Mouse (Mus musculus) adrenal gland, postnatal 25 days (tissue): ENCODE data around the gene Dock2. TPM values are rescaled to one million over a fixed set of nuclear protein-coding genes. Genes with fewer than 3 reads are reported as not detected.

Experiments used
- DNase-seq: peaks from one replicate; pipeline ENCODE4 v3.0.0; 2021; ENCODE audit warnings: mixed read lengths
- total RNA-seq: library from RNA; stranded (reverse); gene quantifications from 2 replicates; pipeline ENCODE4 v1.2.3, GENCODE M21; 2021

The Dock2 gene
- total RNA-seq, 1 experiment from 2014 or later, result 2.2 TPM

DNA sequence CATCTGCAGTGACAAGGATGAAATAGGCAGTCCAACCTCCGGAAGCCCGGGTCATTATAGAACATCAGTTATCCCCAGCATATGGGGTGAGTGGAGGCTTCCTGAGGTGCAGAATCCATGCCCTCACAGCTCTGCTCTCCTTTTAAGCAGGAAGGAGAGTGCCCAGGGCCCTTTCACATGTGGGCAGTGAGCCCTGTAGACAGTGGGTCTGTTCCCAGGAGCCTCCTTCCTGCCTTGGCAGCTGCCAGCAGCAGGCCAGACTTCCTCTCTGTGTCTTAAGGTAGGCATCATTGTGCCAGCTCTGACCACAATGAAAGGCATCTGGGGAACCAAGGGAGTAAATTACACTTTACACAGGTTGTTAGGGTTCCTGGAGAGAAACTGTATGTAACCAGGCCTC lies 14.3 kb downstream of the Dock2 start:
- DNase-seq, result no peak

DNA sequence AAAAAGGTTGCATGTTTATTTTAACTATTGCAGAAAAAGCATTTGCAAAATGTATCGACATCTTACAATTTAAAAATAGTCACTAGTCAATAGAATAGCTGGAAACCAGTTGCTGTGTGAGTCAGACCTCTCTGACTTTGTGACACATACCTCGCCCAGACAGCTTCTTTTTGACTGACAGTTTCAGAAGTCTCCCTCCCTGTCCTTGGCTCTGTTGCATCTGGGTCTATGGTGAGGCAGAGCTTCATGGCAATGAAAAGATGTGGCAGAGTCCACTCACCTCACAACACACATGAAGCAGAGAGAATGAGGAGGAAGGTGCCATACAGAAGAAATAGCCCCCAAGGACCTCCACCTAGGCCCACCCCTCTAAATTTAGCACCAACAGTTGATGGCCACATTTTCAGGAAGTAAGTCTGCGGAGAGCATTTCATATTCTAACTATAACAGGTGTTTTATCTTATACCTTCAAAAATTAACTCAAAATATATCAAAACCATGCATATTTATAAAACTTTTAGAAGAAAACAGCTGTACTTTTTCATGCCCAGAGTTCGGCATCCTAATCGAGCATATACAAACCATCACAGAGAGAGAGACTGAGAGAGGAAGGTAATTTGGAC lies 19.8 kb downstream of the Dock2 start:
- DNase-seq, result no peak

DNA sequence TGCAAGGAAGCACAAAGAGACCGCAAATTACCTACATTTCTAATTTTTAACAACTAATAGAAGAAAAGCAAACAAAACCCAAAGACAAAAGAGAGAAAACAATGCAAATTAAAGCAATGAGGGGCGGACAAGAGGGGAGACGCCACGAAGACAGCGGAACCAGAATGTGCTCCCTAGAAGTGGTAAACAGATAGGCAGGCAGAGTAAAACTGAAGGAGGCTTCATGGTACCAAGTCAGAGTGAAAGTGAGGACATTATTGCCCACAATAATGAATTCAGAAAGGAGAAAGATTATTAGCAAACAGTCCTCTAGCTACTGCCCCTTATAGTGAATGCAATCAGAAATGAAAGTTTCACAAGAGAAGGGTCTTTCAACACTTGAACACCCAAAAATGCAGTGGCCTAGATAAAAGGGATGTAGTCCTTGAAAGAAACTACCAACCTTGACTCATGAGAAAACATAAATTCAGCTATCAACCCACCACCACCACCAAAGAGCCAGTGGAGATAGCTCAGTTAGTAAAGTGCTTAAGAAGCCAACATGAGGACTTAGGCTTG lies 21.0 kb downstream of the Dock2 start:
- no peak for DNase-seq

DNA sequence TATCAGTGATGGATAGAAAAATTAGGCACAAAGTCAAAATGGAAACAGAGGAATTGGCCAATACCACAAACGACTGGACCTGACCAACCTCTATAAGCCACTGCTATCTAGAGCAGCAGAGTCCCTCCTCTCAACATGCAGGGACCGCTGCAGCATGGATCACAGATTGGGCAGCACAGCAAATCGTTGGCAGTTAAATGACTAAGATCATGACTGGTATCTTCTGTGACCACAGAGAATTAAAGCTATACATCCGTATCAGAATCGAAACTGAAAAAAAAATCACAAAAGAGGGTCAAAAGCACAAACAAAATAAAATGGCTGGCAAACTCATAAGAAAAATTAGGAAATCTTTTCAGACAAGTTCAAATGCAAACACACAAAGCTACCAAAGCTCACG lies 21.6 kb downstream of the Dock2 start:
- no peak for DNase-seq

DNA sequence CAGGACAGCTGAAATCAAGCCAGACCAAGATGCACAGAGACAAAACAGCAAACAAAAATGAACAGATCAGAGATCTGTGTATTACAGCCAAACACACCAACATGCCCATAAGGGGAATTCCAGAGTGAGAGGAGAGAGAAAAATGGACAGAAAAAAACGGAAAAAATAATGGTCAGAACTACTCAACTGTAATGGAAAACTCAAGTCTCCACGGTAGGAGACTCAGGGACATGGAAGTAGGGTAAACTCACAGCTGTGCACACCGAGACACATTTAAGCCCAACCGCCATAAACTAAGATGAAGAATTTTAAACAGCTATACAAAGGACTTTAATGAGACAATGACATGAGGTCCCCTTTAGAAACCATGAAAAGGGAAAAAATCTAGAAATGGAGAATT lies 24.1 kb downstream of the Dock2 start:
- DNase-seq, result no peak

DNA sequence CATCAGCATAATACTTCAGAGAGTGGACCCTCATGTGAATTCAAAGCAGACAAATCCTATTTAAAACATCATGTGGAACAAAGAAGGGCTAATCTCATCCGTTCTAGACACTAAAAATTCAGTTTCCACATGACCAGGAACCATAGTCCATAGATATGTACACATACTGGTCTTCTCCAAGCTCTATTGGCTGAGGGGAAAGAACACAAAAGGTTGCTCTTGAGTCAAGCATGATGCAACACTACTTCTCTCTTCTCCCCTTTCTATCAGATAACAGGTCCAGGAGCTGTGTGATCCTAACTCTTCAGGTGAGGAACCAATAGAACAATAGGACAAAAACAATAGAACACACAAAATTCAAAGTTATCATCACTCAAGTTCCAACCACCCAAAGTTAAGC lies 42.6 kb downstream of the Dock2 start:
- no peak for DNase-seq

DNA sequence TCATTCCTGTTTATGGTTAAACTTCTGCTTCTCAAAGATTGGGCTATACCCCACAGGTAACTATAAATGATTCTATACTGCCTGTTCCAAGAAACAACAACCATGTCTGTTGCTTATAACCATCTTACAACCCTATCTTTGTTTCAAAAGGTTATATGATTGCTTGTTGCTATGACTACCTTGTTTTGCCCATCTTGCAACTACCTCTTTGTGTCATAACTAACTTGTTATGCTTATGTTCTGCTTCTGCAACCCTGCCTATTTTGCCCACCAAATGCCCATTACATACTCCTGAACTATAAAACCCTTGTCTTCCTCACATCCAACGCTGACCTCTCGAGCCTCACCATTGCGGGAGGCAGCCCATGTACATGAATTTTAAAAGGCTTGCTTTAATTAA lies 43.9 kb downstream of the Dock2 start:
- DNase-seq, result no peak

DNA sequence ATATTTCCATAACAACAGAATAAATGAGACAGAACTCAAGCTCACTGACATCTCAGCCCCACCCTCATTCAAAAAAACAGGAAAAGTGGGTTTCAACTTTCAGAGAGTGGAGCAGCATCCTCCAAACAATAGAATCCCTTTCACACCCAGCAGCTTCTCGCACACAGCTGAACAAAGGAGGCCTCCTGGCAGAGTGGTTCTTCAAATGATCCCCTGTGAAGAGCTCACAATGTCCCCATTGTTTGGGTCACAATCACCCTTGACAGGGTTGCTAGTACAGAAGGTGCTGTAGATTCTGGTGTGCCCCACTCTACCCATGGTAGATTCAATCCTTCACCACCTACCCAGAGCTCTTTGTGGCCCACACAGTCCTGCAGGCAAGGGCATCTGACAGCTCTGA lies 44.7 kb downstream of the Dock2 start:
- no peak for DNase-seq

DNA sequence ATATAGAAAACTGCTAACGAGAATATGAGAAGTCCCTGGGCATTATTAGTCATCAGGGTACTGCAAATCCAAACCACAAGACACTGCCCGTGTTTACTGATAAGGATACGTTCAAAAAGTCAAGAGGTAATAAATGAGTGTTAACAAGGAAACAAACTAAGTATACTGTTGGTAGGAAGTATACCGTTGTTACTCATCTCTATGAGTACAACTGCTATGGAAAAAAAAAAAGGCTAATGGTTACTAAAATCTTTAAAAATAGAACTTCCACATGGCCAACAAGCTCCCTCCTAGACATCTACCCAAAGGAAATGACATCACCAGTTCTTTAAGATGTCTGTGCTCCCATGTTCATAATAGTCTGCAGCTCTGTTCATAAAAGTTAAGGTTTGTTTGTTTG lies 46.5 kb downstream of the Dock2 start:
- DNase-seq, result no peak

DNA sequence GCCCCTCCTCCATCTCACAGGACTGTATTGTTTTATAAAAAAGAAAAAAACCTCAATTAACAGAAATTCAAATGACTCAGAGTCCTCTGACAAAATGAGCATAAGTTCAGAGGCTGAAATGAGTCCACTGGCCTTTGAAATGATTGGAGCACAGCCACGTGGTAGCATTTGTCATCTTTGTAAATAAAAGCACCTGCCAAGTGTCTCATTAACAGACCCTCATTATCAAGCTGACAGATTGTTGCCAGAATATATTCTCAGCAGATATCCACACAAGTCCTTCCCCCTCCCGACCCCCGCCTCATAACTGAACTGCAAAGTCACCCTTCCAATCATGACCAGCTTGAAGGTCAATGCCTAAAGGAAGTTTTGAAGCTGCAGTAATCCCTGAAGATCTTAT lies 49.7 kb downstream of the Dock2 start:
- DNase-seq, result no peak

DNA sequence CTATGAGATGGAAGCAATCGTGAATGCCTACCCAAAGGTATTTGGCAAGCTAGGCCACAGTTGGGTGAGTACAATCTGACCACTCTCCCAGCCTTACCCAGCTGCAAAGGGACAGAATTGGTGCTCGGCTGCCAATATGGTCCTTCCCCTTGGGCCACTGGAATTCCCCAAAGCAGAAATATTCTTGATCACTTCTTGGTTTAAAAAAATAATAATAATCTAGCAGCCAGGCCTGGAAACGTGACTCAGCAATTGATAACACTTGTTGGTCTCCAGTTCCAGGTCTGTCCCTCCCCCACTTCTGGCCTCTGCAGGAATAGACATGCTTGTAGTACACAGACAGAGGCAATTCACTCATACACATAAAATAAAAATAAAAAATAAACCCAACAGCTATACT lies 56.2 kb downstream of the Dock2 start:
- DNase-seq, result no peak

DNA sequence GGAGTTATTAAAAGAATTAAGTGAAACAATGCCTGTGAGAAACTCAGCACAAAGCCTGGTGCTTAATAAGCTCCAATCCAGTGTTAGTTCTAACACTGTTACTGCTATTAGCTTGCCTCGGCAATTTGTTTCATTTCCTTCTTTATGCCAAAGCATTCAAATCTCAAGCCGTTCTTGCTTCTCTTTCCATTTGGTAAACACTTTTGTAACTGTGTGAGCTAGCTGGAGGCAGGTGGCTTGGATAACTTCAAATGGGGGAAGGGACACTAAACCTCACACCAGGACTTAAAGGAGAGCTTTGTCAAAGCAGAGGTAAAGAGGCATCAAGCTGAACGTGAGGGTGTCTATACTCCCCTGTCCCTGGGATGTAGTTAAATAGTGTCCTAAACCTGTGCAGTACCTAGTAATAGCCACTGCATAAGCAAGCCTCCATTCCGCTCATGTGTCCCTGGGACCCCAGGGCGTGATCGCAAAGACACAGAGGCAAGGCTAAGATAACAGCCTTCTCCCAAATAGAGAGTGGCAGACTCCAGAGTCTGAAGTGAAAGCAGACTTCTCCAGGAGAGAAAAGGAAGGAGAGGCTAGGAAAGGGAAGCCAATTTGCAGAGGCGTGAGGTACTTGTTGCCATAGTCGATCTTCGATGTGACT lies 56.9 kb downstream of the Dock2 start:
- no peak for DNase-seq

DNA sequence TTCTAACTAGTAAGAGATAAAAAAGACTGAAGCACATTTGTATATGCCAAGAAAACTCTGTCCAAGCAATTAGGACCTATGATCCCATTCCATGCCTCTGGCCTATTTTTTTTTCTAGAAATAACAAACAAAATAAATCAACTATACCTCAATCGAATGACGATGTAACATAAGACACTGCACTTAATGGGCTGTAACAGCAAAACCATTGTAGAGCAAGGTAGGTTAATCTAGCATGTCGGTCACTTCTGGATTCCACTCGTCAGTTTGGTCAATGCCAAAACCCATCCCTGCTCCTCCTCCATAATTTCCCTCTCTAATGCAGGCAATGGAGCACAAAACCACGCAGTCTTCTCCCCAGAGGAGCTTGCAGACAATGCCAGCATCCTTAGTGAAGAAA lies 70.3 kb downstream of the Dock2 start:
- no peak for DNase-seq

DNA sequence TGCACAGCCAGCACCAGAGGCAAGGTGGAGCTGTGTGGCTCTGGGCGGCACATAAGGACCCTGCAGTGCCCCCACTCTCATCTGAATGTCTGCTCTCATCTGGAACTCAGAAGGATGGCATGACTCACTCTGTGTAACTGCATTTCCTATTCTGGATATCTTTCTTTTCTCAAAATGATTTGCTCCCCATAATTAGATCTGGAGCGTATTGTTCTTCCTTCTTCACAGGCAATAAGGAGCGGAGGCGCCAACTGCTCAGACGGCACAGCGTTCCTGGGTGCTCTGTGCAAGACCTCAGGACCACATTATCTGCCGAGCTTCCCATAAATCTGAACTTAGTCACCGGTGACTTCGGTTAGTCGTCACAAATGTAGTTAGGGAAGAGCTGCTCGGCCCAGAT lies 75.4 kb downstream of the Dock2 start:
- DNase-seq, result no peak

DNA sequence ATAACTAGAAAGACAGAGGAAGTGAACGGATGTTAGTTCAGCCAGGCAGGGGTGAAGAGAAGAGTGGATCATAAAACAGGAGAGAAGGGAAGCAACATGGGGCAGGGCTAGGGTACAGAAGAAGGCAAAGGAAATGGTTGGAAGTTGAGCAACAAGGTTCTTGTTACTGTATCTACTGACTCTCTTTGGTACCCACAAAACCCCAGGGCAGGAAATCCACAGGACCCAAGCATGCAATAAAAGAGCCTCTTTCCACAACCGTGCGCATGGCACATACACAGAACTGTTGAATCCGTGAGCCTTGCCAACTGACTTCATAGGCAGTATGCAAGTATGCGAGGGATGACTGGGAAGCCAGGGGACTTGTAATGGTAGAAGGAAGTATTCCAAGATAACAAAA lies 76.3 kb downstream of the Dock2 start:
- no peak for DNase-seq

DNA sequence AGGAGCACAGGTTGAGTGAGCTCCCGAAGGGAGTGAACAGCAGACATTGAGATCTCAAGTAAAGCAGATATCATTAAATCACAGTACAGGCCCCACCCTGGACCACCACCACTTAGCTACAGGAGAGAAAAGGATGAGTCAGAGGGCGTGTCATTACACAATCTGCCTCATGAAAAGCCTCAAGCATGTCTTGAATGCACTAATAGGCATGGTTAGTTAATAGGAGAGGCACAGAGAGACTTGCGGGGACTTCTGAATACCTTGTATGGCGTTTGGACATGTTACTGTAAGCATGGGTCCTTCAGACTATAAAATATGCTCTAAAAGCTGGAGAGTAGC lies 78.6 kb downstream of the Dock2 start:
- DNase-seq, result no peak

DNA sequence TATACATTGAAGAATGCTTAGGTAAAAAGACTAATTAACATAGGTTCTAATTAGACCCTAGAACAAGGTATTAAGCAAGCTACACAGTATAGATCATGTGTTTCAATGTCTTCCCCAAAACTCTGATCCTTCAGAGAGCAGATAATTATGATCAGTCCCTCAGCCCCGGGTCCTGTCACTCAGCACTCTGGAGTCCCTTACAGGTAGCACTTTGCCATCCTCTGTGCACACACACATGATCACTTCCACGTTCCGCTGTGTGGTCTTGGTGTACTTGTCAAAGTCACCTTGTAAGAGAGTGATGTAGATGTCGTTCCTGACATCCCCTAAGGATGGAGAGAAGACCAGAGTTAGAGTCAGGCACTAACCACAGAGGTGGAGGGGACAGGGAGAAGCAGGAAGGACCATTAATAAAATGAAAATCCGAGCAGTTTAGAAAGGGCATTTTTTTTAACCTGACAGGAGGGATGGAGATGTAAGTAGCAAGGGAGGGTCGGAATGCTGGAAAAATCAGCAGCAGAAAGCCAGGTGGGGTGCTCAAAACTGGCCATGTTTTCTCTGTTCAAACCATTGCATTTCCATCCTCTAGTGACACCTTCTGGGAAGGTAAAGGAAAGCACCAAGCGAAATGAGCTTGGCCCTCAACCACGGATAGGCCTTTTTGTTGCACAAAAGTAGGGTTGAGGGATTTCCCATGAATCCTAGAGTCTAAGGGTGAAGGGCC lies 79.1 kb downstream of the Dock2 start:
- DNase-seq, result no peak

DNA sequence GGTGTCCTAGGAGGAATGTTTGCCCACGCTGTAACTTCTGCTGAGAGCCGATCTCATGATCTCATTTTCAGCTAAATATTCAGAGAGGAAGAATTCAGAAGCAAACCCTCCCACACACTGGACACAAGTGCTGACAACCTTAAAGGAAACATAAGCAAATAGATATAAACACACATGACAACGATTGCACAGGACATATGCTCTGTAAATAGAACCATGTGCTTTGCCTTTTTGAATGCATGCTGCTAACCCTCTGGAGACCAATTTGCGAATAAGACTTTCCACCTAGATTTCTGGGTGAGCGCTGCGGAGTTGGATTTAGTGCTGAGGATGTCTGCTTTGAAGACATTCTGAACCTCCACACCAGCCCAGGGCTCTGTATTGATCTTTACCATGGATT lies 79.8 kb downstream of the Dock2 start:
- DNase-seq, result no peak

DNA sequence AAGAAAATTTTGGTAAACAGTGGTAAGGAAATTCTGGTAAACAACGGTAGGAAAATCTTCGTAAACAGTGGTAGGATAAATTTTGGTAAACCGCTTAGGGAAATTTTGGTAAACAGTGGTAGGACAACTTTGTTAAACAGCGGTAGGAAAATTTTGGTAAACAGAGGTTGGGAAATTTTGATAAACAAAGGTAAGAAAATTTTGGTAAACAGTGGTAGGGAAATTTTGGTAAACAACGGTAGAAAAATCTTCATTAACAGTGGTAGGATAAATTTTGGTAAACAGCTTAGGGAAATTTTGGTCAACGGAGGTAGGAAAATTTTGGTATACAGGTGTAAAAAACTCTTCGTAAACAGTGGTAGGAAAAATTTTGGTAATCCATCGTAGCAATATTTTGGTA lies 101.9 kb downstream of the Dock2 start:
- no peak for DNase-seq

DNA sequence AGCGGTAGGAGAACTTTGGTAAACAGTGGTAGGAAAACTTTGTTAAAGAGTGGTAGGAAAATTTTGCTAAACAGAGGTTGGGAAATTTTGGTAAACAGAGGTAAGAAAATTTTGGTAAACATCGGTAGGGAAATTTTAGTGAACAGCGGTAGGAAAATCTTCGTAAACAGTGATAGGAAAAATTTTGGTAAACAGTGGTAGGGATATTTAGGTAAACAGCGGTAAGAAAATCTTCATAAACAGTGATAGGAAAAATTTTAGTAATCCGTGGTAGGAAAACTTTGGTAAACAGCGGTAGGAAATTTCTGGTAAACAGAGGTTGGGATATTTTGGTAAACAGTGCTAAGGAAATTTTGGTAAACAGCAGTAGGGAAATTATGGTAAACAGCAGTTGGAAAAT lies 239.1 kb downstream of the Dock2 start:
- no peak for DNase-seq

DNA sequence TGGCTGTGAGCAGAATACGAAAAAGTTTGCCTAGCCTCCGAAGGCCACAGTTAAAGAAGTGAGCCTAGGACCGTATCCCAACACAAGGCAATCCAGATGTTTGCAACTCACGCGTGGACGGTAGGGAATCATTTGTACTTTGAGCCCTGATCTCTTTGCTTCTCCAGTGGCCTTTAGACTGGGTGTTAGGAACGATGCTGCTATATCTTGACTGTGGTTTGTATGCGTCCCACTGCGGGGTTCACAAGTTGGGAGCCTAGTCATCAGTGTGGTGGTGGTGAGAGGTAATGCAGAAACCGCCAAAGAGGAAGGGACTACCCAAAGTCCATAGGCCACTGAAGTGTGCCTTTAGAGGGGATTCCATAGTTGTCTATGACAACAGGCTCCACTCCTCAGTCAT lies 251.6 kb downstream of the Dock2 start:
- DNase-seq, result no peak

DNA sequence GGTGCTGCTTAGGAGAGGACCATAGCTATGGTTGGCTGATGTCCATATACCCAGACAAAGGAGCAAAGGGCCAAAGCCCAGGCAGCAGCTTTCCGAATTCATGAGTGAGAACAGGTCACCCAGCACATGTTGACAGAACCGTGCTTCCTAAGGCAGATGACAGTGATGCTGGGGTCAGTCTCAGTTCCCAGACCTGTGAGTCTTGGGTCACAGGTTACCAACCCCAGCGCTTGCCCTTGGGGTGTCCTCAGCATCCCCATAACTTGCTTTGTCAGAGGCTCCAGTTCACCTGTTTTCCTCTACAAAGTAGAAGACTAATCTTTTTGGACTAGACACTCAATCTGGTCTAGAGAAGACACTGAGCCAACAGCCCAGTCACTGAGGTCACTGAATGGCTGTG lies 252.7 kb downstream of the Dock2 start:
- no peak for DNase-seq

DNA sequence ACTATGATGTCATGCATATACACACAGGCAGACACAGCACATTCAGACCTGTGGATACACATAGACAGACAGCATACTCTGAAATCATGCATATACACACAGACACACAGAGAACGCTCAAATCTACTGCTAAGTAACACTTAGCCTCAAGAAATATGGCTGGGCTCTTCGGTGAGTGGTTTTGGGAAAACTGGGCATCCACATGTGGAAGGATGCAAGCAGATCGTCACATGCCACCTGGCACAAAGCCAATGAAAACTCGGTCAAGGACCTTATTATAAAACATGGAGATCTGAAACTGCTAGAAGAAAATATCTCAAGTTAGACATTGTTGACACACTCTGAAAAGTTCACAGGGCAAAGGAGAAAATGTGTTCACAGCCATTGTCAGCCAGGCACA lies 255.7 kb downstream of the Dock2 start:
- no peak for DNase-seq

DNA sequence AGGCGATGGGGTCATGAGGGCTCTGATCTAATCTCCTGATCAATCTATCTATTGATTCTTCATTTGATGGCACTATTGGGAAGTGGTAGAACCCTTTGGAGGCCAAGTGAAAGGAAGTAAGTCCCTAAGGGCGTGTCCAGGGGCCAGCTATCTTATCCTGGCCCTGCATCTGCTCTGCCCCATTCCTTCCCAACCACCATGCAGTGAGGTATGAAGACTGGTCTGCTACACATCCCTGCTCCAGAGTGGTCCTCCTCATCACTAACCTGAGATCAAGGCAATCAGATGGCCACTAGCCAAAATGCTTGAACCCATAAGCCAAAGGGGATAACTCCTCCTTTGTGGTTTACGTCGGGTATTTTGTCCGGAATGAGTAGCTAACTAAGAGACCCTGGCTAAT lies 256.5 kb downstream of the Dock2 start:
- no peak for DNase-seq
